Mouse (Mus musculus) cerebellum, adult 2 months (tissue): Measurements from ENCODE around the gene Chn1.

Experiments
- CTCF ChIP-seq: fragments of 200-500 bp; IDR thresholded peaks from 2 replicates; pipeline ENCODE4 v1.5.1; 2011; ENCODE audit warnings: low read depth, mild to moderate bottlenecking, control low read depth, low read length, moderate library complexity, borderline replicate concordance; ENCODE audit not compliant: insufficient read depth
- POLR2A ChIP-seq: fragments of 200-500 bp; IDR thresholded peaks from 2 replicates; pipeline ENCODE4 v1.6.1; 2011; ENCODE audit warnings: low read length, control low read depth, borderline replicate concordance; ENCODE audit not compliant: insufficient read depth

- TF ChIP-seq POLR2A: no peak
- peak; percentile 39; the same call in 1 of the 2 replicates for TF ChIP-seq CTCF
These were observed 190.3 kb downstream of the Chn1 start for GRCm38 (mm10) chr2:73584645-73585346.
